Mouse (Mus musculus) cerebellum, adult 11 months (tissue): ENCODE results near the gene Hpn.
A peak's percentile ranks its signal among the peaks of the same experiment; 100 is the strongest.

ENCODE experiments used
- DNase-seq: peaks from one replicate; pipeline ENCODE4 v3.0.0; 2022

The Hpn gene

GRCm38 (mm10) chr7:31140302-31140701 is 25.2 kb upstream of the Hpn start:
- peak; percentile 6 for DNase-seq

DNA sequence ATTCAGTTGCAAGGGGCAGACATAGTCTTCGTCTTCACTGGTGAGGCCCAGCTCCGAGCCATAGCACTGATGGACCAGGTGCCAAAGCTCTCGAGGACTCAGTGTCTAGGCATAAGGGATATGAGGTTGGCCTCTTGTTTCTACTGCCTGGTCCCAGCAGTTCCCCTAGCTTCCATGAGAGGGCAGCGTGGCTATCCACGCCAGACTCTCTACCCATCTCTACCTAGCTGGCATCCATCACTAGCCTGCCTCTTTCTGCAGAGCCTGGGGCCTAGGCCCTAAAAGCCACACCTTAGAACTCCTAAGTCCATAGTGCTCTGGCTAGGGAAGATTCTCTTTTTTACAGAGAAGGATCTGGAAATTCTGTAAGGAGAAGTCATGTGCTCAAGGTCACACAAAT is 24.7 kb upstream of the Hpn start:
- peak; percentile 64 for DNase-seq

- DNase-seq, result no peak
These were observed 20.6 kb upstream of the Hpn start for GRCm38 (mm10) chr7:31135717-31136116.

DNA sequence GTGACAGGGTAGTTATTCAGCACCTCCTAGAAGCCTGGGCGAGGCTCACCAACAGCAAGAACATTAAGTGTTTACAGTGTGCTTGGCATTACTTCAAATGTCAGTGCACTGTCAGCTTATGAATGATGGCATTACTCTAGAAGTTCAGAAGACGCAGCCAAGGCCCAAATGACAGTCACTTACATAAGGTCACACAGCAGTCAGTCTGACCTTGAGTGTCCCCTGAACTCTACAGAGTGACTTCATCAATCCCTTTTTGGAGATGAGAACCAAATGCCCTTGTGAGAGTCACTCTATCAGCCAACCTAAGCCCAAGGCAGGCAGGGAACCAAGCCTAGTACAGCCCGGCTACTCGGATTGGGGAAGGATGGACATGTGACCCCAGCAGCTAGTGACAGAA is 16.8 kb upstream of the Hpn start:
- DNase-seq, result no peak

GRCm38 (mm10) chr7:31130841-31131240 is 15.8 kb upstream of the Hpn start:
- peak; percentile 57 for DNase-seq

GRCm38 (mm10) chr7:31130197-31130596 is 15.1 kb upstream of the Hpn start:
- DNase-seq, result no peak

DNA sequence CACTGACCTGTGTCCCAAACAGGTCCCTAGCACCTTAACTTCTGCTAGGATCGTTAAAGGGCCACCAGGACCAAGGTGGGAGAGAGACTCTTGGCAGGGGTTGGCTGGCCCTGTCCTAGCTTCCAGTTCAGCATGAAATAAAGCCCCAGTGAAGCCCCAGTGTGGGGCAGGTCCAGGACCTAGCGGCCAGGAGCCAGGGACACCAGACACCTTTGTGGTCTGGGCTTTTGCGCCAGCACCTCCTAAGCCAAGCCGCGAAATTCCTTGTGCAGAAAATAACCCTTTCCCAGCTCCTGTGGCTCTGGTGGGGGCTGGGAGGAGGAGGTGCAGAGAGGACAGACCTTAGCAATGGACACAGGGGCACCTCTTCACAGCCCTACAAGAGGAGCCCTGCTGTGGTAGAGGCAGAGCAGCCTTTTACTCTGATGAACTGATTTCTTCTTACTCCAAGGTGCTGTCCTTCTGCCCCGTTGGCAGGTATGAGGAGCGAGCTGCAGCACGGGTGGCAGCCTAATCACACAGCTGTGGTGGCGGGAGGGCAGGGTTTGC is 13.1 kb upstream of the Hpn start:
- peak; percentile 45 for DNase-seq

DNA sequence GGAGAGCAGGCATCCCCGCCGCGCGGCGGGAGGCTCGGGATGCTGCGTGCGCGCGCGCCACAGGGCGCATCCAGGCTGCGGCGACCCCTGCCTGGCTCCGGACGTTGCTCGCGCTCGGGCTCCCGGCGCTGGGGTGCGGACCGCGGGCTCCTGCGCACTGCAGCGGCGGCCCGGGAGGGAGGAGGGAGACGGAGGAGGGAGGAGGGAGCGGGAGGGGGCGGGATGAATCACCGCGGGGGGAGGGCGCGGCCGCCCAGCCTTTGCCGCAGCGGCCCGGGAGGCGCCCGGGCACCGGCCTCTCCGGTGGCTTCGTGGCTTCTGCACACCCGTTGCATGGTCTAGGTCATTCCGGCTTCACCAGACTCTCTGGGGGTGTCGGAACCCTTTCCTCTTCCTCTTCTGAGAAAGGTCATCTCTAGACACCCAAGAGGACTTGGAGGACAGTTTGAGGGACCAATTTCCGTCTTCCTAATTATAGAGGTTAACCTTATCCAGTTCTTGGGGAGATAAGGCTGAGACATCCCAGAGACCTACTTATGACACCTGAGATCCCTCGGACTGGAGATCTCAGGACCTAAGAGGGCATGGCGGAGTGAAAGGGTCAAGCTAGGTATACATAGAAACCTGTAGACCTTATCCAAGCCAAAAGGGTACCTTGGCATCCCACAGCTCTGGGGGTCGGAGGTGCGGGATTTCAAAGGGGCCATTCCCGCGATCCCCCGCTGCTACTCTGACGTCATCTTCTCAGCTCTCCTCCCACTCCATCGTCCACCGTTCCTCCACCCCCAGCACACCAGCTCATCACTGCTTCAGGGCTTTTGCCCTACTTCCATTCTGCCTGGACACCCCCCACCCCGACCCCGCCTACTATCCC is 12.0 kb upstream of the Hpn start, which contains the start of gene Scn1b:
Scn1b (minus strand) TSS at position 153 of the 874 bp plus-strand sequence.
- peak; percentile 78 for DNase-seq

GRCm38 (mm10) chr7:31126211-31126751 is 11.2 kb upstream of the Hpn start:
- DNase-seq, result peak; percentile 70

DNA sequence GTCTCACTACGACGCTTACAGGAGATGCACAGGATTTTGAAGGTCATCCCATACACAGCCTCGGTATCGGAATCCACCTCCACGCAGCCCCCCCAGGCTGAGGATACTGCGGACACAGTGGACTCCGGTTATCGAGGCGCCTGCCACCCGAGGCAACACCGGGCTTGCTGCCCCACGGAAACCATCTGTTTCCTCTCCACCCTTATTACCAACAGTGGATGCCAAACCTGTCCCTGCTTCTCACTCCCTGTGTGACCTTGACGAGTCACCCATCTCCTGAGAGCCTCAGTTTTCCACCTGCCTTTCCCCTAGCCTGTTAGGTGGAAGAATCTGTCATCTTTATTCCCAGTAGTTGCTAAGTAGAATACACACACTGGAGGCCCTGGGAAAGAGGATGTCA is 10.0 kb upstream of the Hpn start:
- DNase-seq, result peak; percentile 81

GRCm38 (mm10) chr7:31124381-31124780 is 9.3 kb upstream of the Hpn start:
- no peak for DNase-seq

DNA sequence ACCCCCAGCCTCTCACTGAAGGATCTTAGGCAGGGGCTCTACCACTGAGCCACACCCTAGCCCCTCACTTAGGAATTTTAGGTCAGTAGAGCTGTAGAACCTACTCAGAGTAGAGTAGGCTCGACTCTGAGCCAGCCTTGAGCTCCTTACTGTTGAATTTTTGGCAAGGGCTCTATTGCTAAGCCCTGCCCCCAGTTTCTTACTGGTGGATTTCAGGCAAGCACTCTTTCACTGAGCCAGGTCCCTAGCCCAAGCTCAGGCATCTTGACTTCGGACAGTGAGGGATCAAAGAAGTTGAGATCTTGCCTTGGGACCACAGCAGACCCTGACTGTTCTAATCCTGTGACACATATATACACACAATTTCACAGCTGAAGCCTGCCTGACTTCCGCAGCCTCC is 8.6 kb upstream of the Hpn start:
- DNase-seq, result no peak

- peak; percentile 84 for DNase-seq
These were observed 7.8 kb upstream of the Hpn start for GRCm38 (mm10) chr7:31122641-31123631.

- DNase-seq, result no peak
These were observed 4.5 kb upstream of the Hpn start for GRCm38 (mm10) chr7:31119556-31119955.

DNA sequence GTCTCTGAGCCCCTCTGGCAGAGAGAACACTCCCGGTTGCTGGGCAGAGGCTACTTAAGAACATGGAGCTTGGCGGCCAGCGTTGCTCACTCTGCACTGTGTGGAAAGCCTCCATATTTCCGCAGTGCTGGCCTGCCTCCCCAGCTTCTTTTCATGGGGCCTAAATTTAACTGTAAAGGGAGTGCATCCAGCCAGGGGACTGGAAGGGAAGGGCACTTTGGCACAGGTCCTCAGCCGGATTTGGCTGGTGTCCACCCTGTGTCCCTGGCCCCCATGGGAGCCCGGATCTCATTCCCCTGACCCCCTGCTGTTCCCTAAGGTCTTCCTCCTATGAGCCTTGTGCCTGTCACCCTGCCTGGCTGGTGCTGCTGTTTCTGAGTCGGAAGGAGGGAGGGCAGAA is 3.4 kb upstream of the Hpn start:
- DNase-seq, result peak; percentile 73

DNA sequence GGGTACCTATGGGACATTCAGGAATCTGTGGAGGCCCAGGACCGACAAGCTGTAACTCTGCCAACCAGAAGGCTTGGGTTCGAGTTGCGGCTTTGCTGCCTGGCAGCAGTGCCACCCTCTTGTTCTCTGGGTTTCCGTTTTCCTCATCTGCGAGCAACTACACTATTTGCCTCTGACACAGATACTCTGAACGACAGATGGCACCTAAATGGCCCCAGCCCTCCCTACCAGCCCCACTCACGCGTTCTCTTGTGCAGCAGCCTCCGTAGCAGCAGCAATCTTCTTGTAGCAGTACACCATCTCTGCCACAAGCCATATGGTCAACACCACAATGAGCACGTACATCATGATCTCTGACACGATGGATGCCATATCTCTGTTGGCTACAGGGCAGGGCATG is 2.4 kb upstream of the Hpn start:
- peak; percentile 57 for DNase-seq

GRCm38 (mm10) chr7:31116721-31117145 is 1.6 kb upstream of the Hpn start:
- peak; percentile 53 for DNase-seq

DNA sequence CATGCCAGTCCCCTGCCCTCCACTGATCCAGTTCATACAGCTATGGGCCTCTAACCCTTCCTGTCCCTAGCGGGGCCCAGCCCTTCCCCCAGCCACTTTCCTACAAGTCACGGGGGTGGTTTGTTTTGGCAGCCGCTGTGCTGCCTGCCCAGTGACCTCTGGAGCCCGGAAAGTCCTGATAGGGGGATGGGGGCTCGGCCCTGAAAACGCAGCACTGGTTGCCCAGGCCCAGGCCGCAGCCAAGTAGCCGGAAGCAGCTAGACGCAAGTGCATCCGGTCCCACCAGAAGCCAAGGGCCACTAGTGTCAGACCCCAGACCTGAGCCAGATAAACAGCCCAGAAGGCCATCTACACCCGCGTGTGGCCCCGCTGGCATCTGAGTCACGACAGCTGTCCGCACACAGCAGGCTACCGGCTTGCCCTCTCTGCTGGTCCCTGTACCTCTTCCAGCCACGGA is 525 bp upstream of the Hpn start:
- DNase-seq, result peak; percentile 74

DNA sequence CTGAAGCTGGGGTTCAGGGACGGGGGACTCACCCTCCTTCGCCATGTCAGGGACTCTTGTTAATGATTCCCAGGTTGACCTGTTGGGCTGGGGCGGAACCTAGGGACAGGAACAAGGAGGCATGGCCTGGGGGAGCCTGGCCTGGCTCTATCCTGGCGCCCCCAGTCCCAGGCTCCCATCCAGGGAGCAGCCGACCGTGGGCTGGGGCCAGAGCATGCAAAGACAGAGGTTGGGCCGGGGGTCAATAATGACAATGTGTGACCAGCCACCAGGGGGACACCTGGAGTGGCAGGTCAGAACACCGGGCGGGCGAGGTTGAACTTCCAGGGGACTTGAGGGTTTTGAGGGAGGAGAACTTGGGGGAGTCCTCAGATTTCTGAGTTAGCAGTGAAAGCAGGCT is 444 bp downstream of the Hpn start:
- DNase-seq, result no peak

- no peak for DNase-seq
These were observed 1.3 kb downstream of the Hpn start for GRCm38 (mm10) chr7:31113800-31114199.

DNA sequence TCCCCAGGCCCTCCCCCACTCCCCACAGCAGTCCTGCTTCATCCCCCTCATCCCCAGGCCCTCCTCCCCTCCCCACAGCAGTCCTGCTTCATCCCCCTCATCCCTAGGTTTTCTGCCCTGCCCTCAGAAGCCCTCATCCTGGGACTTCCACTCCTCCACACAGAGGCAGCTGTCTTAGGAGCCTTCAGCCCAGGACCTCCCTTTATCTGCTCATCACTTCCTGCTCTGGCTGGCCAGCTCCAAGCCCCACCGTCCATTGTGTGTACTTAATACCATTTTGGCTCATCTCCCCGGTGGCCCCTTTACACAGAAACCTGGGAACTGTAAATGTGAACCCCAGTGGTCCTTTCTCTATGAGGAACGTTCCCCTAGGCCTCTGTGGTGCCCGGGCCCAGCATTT is 3.1 kb downstream of the Hpn start:
- no peak for DNase-seq

- no peak for DNase-seq
These were observed 4.2 kb downstream of the Hpn start for GRCm38 (mm10) chr7:31110861-31111385.

DNA sequence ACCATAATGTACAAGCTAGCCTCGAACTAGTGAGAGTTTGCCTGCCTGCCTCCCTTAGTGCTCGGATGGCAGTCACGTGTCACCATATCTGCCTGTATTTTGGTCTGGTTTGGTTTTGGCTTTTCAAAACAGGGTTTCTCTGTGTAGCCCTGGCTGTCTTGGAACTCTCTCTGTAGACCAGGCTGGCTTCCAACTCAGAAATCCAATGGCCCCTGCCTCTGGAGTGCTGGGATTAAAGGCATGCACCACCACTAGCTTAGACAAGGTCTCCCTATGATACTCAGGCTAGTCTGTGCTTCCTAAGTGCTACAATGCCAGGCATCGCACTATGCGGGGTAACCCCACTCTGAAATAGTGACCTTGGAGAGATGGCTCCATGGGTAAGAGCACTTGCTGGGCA is 5.3 kb downstream of the Hpn start:
- no peak for DNase-seq
